Mouse (Mus musculus): ENCODE data around the gene Lsr.
"Not testable (repeated sequence)": the region's sequence is repeated elsewhere in the genome, so short reads cannot be mapped to it uniquely, and the experiment has no call there.

Lsr gene

DNA sequence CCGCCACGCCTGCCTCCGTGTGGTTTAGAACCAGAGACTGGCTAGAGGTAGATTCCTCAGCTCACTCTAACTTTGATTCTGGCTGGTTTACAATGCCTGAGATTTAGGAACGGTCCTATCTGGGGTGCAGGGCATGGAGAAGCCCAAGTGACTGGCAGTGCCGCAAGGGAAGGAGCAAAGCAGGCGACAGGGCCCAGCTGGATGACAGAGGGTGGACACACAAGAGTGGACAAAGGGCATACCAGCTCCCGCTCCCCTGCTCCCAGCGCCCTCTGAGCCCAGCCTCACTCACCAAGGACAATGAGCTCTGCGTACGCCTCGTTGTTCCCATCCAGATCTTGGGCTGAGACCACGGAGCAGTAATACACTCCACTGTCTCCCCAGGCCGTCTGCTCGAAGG lies 7.6 kb downstream of the Lsr start:
- ATAC-seq (ENCODE audit: insufficient number of reproducible peaks, low FRiP score, low TSS enrichment) = no peak

DNA sequence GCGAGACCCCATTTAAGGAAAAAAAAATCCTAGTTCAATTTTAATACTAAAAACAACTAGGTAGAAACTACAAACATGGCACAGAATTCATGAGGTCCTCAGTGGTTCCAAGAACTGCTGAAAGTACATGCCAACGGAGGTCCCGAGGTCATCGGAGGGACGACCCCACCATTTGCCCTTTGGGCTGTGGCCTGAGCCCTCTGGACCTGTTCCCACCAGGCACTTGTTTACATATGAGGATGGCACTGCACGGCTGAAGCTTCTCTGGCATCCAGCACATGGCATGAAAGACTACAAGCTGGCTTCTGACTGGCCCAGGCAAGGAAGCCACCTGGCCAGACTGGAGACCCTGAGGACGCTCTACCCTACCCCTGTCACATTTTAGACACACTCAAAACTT lies 8.9 kb downstream of the Lsr start:
- no peak for ATAC-seq (ENCODE audit: insufficient number of reproducible peaks, low FRiP score, low TSS enrichment)

GRCm38 (mm10) chr7:30962862-30963261 lies 10.4 kb downstream of the Lsr start:
- ATAC-seq (ENCODE audit: insufficient number of reproducible peaks, low FRiP score, low TSS enrichment) = no peak

- ATAC-seq (ENCODE audit: insufficient number of reproducible peaks, low FRiP score, low TSS enrichment) = no peak
These were observed 13.4 kb downstream of the Lsr start for GRCm38 (mm10) chr7:30959786-30960349.

DNA sequence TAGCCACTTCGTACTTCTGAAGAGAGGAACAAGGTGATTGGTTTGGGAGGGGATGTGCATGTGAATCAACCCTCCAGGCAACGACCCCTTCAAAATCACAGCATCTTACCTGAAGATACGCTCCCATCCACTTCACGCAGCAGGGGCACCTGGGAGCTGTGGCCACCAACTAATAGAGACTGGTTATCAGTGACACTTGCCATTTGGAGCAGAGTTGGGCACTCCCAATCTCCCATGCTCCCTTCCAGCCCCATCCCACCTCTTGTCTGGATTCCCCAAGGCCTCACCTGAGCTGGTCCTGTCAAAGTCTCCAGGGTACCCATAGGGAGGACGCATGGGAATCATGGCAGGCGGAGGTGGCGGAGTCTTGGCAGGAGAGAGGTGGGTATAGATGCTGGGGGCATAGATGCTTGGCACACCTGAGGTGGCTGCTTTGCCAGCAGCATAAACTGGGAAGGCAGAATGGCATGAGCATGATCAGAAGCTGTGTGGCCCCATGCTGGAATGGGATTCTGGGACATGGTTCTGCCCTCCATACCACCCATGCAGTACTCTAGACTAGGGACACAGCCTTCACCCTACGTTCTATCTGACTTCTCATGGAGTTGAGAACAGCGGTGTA lies 14.3 kb downstream of the Lsr start:
- ATAC-seq (ENCODE audit: insufficient number of reproducible peaks, low FRiP score, low TSS enrichment) = no peak

DNA sequence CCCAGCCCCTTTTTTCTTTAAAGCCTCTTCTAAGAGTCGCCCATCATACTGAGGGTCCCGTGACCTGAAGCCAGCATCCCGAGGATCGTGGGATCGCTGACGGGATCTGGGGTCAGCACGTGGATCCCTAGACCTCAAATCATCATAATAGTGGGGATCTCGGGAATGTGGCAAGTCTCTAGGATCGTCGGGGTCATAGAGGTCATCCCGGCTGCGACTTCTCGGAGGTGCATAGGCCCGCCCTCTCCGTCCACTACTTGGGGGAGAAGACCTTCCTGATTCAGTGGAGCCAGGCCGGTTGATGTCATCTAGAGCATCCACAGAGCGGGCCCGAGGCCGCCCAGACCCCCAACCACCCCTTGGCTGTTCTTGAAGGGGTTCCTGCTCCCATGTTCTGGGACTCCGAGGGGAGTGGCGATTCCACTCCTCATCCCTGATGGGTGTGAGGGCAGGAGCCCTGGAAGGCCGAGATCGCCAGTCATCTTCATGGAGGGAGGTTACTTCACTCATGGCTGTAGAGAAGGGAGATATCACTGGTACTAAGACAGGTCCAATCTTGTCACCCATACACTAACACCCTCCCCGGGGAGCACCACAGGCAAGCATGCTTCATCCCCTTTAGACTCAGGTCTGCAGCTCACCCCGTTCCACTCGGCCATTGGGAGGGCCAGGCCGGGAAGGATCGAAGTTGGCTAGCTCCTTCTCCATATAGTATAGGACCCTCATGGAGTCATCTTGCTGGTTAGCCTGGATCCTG lies 15.0 kb downstream of the Lsr start:
- ATAC-seq (ENCODE audit: insufficient number of reproducible peaks, low FRiP score, low TSS enrichment) = no peak

DNA sequence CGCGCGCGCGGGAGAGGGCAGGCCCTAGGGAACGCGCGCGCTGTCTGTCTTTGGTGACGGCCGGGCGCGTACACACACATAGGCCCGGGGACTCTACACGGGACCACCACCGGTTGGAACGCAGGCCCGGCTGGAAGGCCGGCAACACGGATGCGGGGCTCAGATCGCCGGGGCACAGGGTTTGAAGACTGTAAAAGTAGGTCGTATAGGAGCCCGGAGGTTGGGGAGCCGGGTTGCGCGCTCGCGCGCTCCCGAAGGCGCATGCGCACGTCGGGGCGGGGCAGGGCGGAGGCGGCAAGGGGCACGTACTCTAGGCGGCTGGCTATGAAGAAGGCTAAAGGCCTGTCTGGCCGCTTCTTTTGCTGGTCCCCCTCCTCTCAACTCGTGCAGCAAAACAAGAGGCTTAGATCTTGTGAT lies 15.9 kb downstream of the Lsr start:
- ATAC-seq (ENCODE audit: insufficient number of reproducible peaks, low FRiP score, low TSS enrichment) = peak; percentile 59

- peak; percentile 45; the same call in 1 of the 2 replicates for ATAC-seq (ENCODE audit: insufficient number of reproducible peaks, low FRiP score, low TSS enrichment)
These were observed 16.4 kb downstream of the Lsr start, which contains the start of gene Usf2 for GRCm38 (mm10) chr7:30956756-30957366. Usf2 (minus strand) TSS chr7:30956803.

- ATAC-seq (ENCODE audit: insufficient number of reproducible peaks, low FRiP score, low TSS enrichment) = peak; percentile 10; the same call in 1 of the 2 replicates
These were observed 16.9 kb downstream of the Lsr start for GRCm38 (mm10) chr7:30956357-30956751.

GRCm38 (mm10) chr7:30955584-30956356 lies 17.5 kb downstream of the Lsr start:
- peak; percentile 72 for ATAC-seq (ENCODE audit: insufficient number of reproducible peaks, low FRiP score, low TSS enrichment)

DNA sequence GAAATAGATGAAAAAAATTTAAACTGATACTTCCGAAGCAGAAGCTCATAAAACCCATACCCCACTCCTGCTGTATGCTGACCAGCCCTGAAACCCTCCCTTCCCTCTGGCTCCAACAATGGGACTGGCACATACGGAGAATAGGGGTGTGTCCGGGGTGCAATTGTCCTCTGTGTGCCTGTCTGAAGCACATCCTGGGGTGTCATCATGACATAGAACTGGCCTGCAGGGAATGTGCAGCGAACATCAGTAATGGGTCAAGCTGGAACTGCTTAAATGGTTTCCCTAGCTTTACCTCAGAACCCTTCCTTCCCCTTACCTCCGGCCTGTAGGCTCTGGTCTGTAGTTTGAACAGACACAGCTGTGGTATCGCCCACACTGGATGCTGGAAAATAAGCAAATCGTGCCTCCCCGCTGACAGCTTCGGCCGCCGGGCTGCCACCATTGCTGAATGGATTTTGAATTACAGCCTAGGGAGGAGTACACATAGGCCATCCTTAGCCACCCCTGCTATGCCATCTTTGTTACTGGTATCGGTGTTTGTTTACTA lies 18.2 kb downstream of the Lsr start:
- no peak for ATAC-seq (ENCODE audit: insufficient number of reproducible peaks, low FRiP score, low TSS enrichment)

GRCm38 (mm10) chr7:30954036-30954435 lies 19.2 kb downstream of the Lsr start:
- ATAC-seq (ENCODE audit: insufficient number of reproducible peaks, low FRiP score, low TSS enrichment) = no peak

DNA sequence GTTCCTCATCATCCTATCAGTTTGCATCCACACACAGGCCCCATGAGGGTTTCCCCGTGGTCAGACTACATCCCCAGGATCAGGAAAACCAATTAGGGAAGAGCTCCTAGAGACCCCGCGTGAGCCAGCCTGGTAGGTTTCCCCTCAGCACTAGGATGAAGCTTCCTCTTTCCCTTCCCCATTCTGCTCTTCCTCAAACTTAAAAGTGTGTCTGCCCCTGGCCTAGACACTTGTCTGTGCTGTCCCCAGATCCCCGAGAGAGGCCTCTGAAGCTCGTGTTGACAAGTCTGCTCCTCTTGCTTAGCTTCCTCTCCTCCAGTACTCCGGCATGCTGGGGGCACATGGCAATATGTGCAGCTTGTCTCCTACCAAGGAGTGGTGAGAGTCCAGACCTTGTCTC lies 19.8 kb downstream of the Lsr start:
- no peak for ATAC-seq (ENCODE audit: insufficient number of reproducible peaks, low FRiP score, low TSS enrichment)

DNA sequence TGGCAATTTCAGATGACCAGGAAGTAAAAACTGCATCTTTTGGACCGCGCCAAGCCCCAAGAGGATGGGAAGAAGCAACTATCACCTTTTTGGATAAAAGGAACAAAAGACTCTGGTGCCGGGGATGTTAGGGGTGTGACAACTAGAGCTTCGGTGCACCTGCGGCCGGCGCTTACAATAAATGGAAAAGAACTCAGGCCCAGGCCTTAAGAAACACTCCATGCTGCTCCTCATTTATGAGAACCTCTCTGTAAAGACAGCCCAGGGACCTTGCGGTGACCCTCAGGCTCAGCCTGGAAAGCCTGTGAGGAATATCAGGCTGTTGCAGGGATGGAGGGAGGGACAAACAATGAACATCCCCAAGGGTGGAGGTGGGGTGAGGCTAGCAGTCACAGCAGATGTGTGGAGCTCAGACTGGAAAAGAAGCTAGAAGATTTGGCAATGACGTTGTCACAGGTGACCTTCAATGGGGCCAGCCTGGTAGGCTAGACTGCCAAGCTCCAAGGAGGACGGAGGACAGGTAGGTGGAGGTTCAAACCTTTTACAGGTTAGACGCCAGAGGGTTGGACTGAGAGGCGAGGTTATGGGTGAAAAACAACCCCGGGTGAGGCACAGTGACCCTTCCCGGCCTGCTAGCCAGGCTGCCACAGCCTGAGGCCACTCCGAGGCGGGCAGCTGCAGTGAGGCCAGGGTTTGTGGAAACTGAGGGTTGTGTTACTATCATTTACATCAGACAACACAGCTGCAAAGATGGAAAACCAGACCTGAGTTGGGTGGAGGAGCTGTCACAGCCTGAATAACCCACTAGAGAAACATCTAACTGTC lies 20.6 kb downstream of the Lsr start:
- ATAC-seq (ENCODE audit: insufficient number of reproducible peaks, low FRiP score, low TSS enrichment) = no peak

- not testable (repeated sequence) for ATAC-seq (ENCODE audit: insufficient number of reproducible peaks, low FRiP score, low TSS enrichment)
These were observed 23.4 kb downstream of the Lsr start for GRCm38 (mm10) chr7:30949902-30950301.

DNA sequence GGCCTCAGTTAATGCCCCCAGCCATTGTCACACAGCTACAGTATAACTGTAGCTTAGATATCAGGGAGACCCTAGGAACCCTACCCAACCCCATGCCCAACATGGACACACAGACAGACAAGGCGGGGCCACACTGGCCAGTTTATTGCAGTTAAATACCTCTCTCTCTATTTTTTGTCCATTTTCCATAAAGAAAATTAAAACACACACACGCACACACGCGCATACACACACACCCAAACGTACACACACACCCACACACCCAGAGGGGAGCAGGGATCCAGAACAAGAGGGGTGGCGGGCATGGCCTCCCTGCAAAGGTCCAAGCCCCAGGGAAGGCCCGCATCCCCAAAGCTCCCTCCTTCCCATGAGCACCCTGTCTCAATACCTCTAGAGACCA lies 27.4 kb downstream of the Lsr start:
- no peak for ATAC-seq (ENCODE audit: insufficient number of reproducible peaks, low FRiP score, low TSS enrichment)

DNA sequence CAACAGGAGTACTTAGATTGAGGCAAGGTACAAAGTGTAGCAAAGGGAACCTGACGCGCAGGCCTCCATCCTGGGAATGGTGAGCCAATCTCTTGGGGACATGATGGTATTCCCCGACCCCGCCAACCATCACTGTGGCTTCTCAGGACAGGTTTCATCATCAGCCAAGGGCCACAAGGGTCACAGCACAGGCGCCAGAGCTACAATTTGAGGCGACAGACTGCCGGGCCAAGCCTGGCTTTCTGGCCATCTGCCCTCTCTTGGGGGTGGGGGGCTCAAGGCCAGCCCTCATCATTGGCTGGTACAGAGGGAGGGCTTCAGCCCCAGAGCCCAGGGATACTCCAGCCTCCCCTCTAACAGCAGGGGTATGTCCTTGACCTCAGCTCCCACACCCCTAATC lies 27.8 kb downstream of the Lsr start:
- not testable (repeated sequence) for ATAC-seq (ENCODE audit: insufficient number of reproducible peaks, low FRiP score, low TSS enrichment)

DNA sequence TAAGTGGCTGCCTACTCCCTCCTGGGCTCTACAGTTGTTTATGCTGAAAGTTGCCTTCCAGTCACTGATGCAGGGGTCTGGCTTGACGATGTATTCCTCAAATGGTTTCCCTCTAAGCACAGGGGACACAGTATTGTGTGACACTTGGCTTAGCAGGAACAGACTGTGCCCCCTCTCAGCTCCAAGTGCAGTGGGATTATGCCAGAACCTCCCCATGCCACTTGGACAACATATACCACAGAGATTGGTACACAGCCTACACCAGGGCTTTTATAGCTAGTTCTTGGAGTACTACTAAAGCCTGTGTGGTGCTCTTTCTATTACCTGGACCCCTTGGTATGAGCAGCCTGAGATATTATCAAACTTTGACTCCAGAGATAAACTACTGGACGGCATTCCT lies 28.6 kb downstream of the Lsr start:
- ATAC-seq (ENCODE audit: insufficient number of reproducible peaks, low FRiP score, low TSS enrichment) = not testable (repeated sequence)

GRCm38 (mm10) chr7:30943909-30944635 lies 29.2 kb downstream of the Lsr start, which contains the start of gene Hamp:
Hamp (minus strand) TSS chr7:30944032.
- ATAC-seq (ENCODE audit: insufficient number of reproducible peaks, low FRiP score, low TSS enrichment) = no peak
